Mouse (Mus musculus): ENCODE data around the gene Abl2. TPM values are rescaled to one million over a fixed set of nuclear protein-coding genes. Genes with fewer than 3 reads are reported as not detected.

Gene Abl2
- polyA plus RNA-seq, 1 experiment from 2014 or later, result 6.0 TPM

DNA sequence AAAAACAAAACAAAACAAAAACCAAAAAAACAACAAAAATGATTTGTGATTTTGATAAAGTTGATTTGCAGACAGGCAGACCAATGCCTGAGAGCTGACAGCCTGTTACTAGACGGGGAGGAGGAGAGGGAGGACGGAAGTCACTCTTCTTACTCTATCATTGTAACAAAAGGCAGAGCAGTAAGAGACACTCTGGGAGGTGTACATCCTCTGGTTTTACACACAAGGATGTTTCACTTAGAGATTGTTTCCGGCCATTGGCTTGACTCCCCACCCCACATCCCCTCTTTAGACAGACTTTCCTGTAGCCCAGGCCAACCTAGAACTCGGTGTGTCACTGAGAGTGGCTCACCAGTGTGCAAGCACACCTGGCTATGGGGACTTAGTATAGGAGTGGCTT, 11.0 kb downstream of the Abl2 start:
- no peak for DNase-seq (ENCODE audit: low spot score)
- Histone ChIP-seq H3K4me2 (ENCODE audit: low read depth) (no peak overlapping the region), H3K9me3 (ENCODE audit: control insufficient read depth, low read length) (no peaks in the 10 kb centered on the region), H3K9ac (ENCODE audit: low read length) (no peak overlapping the region), H3K27ac (ENCODE audit: low read depth, low read length) (no peak overlapping the region), H3K4me3 (ENCODE audit: low read depth, low read length) (no peak overlapping the region), H3K36me3 (ENCODE audit: control insufficient read depth, insufficient read depth, low read length) (no peaks in the 10 kb centered on the region), H3K4me1 (ENCODE audit: control insufficient read depth, insufficient read depth, low read length) (no peaks in the 10 kb centered on the region), H3K27me3 (ENCODE audit: control insufficient read depth, insufficient read depth, low read length) (no peaks in the 10 kb centered on the region)
- 86% methylated on average over 4 of the region's 4 CpGs for WGBS
- ATAC-seq (ENCODE audit: insufficient read depth, low FRiP score, low TSS enrichment), result no peak

DNA sequence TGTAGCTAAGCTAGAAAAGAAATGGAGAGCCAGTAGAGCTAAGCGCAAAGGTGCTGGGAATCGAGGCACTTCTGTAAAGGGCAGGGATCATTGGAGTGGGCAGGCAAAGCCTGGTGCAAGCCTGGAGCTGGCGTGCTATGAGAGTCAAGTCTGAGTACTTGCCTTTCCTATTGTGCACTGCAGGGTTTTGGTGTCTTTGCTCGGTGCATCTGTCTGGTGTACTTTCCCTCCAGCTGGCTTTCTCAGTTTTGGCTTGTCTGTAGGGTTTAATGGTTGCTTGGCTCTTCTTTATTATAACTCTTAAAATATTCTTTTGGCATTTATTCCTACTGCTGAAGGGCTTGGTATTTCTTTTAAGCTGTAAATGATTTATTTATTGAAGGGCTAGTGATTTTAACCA, 14.4 kb downstream of the Abl2 start:
- H3K27ac ChIP-seq (ENCODE audit: low read depth, low read length), result no peak overlapping the region
- H3K4me2 ChIP-seq (ENCODE audit: low read depth), result no peak overlapping the region
- H3K9ac ChIP-seq (ENCODE audit: low read length), result no peak overlapping the region
- no peaks in the 10 kb centered on the region for H3K4me1 ChIP-seq (ENCODE audit: control insufficient read depth, insufficient read depth, low read length)
- H3K4me3 ChIP-seq (ENCODE audit: low read depth, low read length), result no peak overlapping the region
- H3K27me3 ChIP-seq (ENCODE audit: control insufficient read depth, insufficient read depth, low read length), result no peaks in the 10 kb centered on the region
- 85% methylated on average over 4 of the region's 4 CpGs for WGBS
- ATAC-seq (ENCODE audit: insufficient read depth, low FRiP score, low TSS enrichment) (no peak), DNase-seq (ENCODE audit: low spot score) (no peak)
- H3K9me3 ChIP-seq (ENCODE audit: control insufficient read depth, low read length), result no peaks in the 10 kb centered on the region
- no peaks in the 10 kb centered on the region for H3K36me3 ChIP-seq (ENCODE audit: control insufficient read depth, insufficient read depth, low read length)

DNA sequence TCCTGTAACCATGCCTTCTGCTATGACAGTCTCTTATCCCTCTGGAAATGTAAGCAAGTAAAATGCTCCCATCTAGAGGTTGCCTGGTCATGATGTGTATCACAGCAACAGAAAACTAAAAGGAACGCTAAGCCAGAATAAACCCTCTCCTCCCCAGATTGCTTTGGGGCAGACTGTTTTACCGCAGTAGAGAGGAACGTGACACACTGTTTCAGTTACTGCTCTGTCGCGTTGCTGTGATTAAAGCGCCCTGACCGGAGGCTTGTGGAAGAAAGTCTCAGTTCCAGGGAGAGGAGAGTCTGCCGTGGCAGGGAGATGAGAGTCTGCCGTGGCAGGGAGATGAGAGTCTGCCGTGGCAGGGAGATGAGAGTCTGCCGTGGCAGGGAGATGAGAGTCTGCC, 22.6 kb downstream of the Abl2 start:
- Histone ChIP-seq H3K4me3 (ENCODE audit: low read depth, low read length) (no peak overlapping the region), H3K9me3 (ENCODE audit: control insufficient read depth, low read length) (no peaks in the 10 kb centered on the region), H3K9ac (ENCODE audit: low read length) (no peak overlapping the region), H3K27ac (ENCODE audit: low read depth, low read length) (no peak overlapping the region), H3K4me1 (ENCODE audit: control insufficient read depth, insufficient read depth, low read length) (no peaks in the 10 kb centered on the region), H3K27me3 (ENCODE audit: control insufficient read depth, insufficient read depth, low read length) (no peaks in the 10 kb centered on the region), H3K36me3 (ENCODE audit: control insufficient read depth, insufficient read depth, low read length) (no peaks in the 10 kb centered on the region), H3K4me2 (ENCODE audit: low read depth) (no peak overlapping the region)
- DNase-seq (ENCODE audit: low spot score) (no peak), ATAC-seq (ENCODE audit: insufficient read depth, low FRiP score, low TSS enrichment) (no peak)
- WGBS, result 85% methylated on average over 11 of the region's 11 CpGs

DNA sequence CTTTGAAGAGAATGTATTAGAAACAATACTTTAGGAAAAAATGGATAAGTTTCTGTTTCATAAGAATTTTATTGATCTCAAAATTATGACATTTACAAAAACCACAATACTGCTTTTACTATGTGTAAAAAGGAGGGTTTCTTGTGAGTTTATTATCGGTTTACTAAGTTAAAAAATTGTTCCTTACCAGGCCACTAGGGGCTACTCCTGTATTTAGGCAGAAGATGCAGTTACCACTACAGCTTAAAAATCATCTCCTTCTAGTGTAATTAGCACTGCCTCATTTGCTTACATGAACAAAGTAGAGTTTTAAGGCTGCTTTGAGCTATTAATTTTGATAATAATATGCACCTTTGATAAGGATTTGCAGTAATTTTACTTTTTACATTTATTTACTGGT, 25.6 kb downstream of the Abl2 start:
- DNase-seq (ENCODE audit: low spot score), result no peak
- WGBS, result 91% methylated on average over 1 of the region's 1 CpGs

DNA sequence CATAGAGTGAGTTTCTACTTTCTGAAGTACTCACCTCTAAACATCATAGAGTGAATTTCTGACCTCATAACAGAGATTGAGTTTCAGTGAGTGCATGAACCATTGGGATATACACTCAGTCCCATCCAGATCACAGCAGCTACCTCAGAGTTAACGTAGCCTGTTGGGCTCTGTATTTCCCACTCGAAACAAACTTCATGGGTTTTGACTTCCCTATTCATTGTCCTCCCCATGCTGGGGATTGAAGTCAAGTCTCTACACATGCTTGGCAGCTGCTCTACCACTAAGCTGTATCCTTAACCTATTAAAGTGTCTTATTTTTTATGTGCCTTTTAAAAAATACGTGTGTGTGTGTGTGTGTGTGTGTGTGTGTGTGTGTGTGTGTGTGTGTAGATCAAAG, 26.9 kb downstream of the Abl2 start:
- no peak overlapping the region for H3K4me3 ChIP-seq (ENCODE audit: low read depth, low read length)
- DNase-seq (ENCODE audit: low spot score), result no peak
- no peaks in the 10 kb centered on the region for H3K36me3 ChIP-seq (ENCODE audit: control insufficient read depth, insufficient read depth, low read length)
- 76% methylated on average over 3 of the region's 3 CpGs for WGBS
- no peaks in the 10 kb centered on the region for H3K4me1 ChIP-seq (ENCODE audit: control insufficient read depth, insufficient read depth, low read length)
- no peak overlapping the region for H3K27ac ChIP-seq (ENCODE audit: low read depth, low read length)
- no peak overlapping the region for H3K9ac ChIP-seq (ENCODE audit: low read length)
- H3K4me2 ChIP-seq (ENCODE audit: low read depth), result no peak overlapping the region
- H3K9me3 ChIP-seq (ENCODE audit: control insufficient read depth, low read length), result no peaks in the 10 kb centered on the region
- no peak for ATAC-seq (ENCODE audit: insufficient read depth, low FRiP score, low TSS enrichment)
- H3K27me3 ChIP-seq (ENCODE audit: control insufficient read depth, insufficient read depth, low read length), result no peaks in the 10 kb centered on the region

More for the DNA sequence above, 25.6 kb downstream of the Abl2 start:
- ATAC-seq (ENCODE audit: insufficient read depth, low FRiP score, low TSS enrichment), result no peak
- H3K4me2 ChIP-seq (ENCODE audit: low read depth), result no peak overlapping the region
- no peak overlapping the region for H3K4me3 ChIP-seq (ENCODE audit: low read depth, low read length)
- H3K27me3 ChIP-seq (ENCODE audit: control insufficient read depth, insufficient read depth, low read length), result no peaks in the 10 kb centered on the region
- H3K9ac ChIP-seq (ENCODE audit: low read length), result no peak overlapping the region
- no peaks in the 10 kb centered on the region for H3K36me3 ChIP-seq (ENCODE audit: control insufficient read depth, insufficient read depth, low read length)
- H3K27ac ChIP-seq (ENCODE audit: low read depth, low read length), result no peak overlapping the region
- H3K4me1 ChIP-seq (ENCODE audit: control insufficient read depth, insufficient read depth, low read length), result no peaks in the 10 kb centered on the region
- H3K9me3 ChIP-seq (ENCODE audit: control insufficient read depth, low read length), result no peaks in the 10 kb centered on the region

DNA sequence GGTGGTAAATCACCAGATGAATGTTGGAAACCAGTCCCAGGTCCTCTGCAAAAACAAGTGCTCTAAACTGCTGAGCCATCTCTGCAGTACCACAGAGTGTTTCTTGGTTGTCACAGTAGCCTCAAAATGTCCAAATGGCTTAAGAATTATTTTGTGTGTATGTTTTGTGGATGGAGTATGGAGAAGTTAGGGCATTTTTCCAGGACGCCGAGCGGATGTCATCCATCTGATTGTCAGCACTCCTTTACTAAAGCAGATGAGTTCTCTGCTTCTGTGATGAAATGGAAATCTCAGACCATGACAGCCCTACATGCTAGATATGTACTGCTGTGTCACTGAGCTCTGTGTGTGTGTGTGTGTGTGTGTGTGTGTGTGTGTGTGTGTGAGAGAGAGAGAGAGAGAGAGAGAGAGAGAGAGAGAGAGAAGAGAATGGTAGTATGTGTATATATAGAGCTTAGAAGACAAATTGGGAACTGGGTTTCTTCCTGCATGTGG, 31.3 kb downstream of the Abl2 start:
- WGBS, result 96% methylated on average over 3 of the region's 3 CpGs
- ATAC-seq (ENCODE audit: insufficient read depth, low FRiP score, low TSS enrichment) (no peak), DNase-seq (ENCODE audit: low spot score) (no peak)
- Histone ChIP-seq H3K9me3 (ENCODE audit: control insufficient read depth, low read length) (no peaks in the 10 kb centered on the region), H3K4me3 (ENCODE audit: low read depth, low read length) (no peak overlapping the region), H3K4me1 (ENCODE audit: control insufficient read depth, insufficient read depth, low read length) (no peaks in the 10 kb centered on the region), H3K27ac (ENCODE audit: low read depth, low read length) (no peak overlapping the region), H3K4me2 (ENCODE audit: low read depth) (no peak overlapping the region), H3K27me3 (ENCODE audit: control insufficient read depth, insufficient read depth, low read length) (no peaks in the 10 kb centered on the region), H3K36me3 (ENCODE audit: control insufficient read depth, insufficient read depth, low read length) (no peaks in the 10 kb centered on the region), H3K9ac (ENCODE audit: low read length) (no peak overlapping the region)

DNA sequence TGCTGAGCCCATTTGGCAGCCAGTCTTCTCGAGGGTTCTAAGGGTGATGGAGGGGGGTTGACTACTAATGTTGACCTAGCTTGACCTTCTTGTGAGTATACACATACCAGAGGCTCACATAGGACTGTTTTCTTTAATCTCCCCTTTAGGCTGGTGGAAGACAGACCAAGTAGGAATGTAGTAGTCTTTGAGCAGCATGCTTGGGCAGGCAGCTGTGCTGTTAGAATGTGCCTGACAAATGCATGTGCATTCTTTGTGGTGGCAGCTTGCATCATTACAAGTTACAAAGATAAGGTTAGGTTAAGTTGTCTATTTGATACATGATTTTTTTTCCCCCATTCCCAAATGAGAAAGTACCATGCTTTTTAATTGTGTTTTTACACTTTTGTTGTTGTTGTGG, 31.8 kb downstream of the Abl2 start:
- no peak for ATAC-seq (ENCODE audit: insufficient read depth, low FRiP score, low TSS enrichment)
- no peaks in the 10 kb centered on the region for H3K27me3 ChIP-seq (ENCODE audit: control insufficient read depth, insufficient read depth, low read length)
- no peaks in the 10 kb centered on the region for H3K9me3 ChIP-seq (ENCODE audit: control insufficient read depth, low read length)
- no peaks in the 10 kb centered on the region for H3K36me3 ChIP-seq (ENCODE audit: control insufficient read depth, insufficient read depth, low read length)
- no peaks in the 10 kb centered on the region for H3K4me1 ChIP-seq (ENCODE audit: control insufficient read depth, insufficient read depth, low read length)
- H3K4me2 ChIP-seq (ENCODE audit: low read depth), result no peak overlapping the region
- no peak overlapping the region for H3K27ac ChIP-seq (ENCODE audit: low read depth, low read length)
- DNase-seq (ENCODE audit: low spot score), result no peak
- no peak overlapping the region for H3K4me3 ChIP-seq (ENCODE audit: low read depth, low read length)
- WGBS, result 42% methylated on average over 1 of the region's 1 CpGs
- H3K9ac ChIP-seq (ENCODE audit: low read length), result no peak overlapping the region

DNA sequence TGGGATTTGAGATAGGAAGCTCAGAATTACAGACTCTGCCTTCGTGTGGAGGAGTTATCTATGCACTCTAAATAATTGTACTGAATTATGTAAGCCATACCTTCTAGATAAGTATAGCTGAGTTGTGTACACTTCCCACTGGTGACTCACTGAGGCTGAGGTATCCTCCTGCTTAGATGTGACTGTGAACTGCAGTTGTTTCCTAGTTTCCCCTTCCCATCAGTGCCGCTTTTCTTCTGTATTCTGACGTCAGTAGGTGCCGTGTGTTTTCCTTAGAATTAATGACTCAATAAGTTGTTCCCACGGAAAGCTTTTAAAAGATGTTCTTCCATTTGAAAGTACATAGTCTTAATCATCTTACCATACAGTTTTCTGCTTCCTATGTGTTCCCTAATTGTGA, 34.7 kb downstream of the Abl2 start:
- H3K4me3 ChIP-seq (ENCODE audit: low read depth, low read length), result no peak overlapping the region
- ATAC-seq (ENCODE audit: insufficient read depth, low FRiP score, low TSS enrichment) (no peak), DNase-seq (ENCODE audit: low spot score) (no peak)
- no peaks in the 10 kb centered on the region for H3K36me3 ChIP-seq (ENCODE audit: control insufficient read depth, insufficient read depth, low read length)
- no peak overlapping the region for H3K27ac ChIP-seq (ENCODE audit: low read depth, low read length)
- no peaks in the 10 kb centered on the region for H3K4me1 ChIP-seq (ENCODE audit: control insufficient read depth, insufficient read depth, low read length)
- WGBS, result 91% methylated on average over 5 of the region's 5 CpGs
- no peak overlapping the region for H3K9ac ChIP-seq (ENCODE audit: low read length)
- H3K9me3 ChIP-seq (ENCODE audit: control insufficient read depth, low read length), result no peaks in the 10 kb centered on the region
- H3K27me3 ChIP-seq (ENCODE audit: control insufficient read depth, insufficient read depth, low read length), result no peaks in the 10 kb centered on the region
- H3K4me2 ChIP-seq (ENCODE audit: low read depth), result no peak overlapping the region

DNA sequence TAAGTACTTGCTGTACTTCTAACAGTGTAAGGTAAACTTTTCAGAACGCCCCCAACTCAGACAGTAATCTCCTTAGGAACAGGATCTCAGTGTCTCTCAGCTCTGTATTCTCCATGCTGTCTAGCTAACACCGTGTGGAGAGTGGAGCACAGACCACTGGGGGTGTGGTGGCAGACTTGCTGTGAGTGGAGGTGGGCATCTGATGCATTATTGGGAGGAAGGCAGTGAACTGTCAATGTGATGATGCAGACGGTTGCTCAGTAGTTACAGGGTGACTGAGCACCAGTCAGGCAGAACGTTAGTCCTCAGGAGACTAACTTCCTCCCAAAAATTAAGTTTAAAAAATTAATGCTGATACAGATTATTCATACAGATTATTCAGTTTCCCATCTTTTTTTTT, 38.5 kb downstream of the Abl2 start:
- H3K36me3 ChIP-seq (ENCODE audit: control insufficient read depth, insufficient read depth, low read length), result no peaks in the 10 kb centered on the region
- DNase-seq (ENCODE audit: low spot score) (no peak), ATAC-seq (ENCODE audit: insufficient read depth, low FRiP score, low TSS enrichment) (no peak)
- H3K9me3 ChIP-seq (ENCODE audit: control insufficient read depth, low read length), result no peaks in the 10 kb centered on the region
- 93% methylated on average over 4 of the region's 4 CpGs for WGBS
- H3K27me3 ChIP-seq (ENCODE audit: control insufficient read depth, insufficient read depth, low read length), result no peaks in the 10 kb centered on the region
- no peak overlapping the region for H3K9ac ChIP-seq (ENCODE audit: low read length)
- no peak overlapping the region for H3K4me3 ChIP-seq (ENCODE audit: low read depth, low read length)
- no peak overlapping the region for H3K4me2 ChIP-seq (ENCODE audit: low read depth)
- no peak overlapping the region for H3K27ac ChIP-seq (ENCODE audit: low read depth, low read length)
- H3K4me1 ChIP-seq (ENCODE audit: control insufficient read depth, insufficient read depth, low read length), result no peaks in the 10 kb centered on the region
